Mouse (Mus musculus) CD4-positive, CD25-positive, alpha-beta regulatory T cell, adult 4 months (primary cell): ENCODE results near the gene Rassf6. TPM values are rescaled to one million over a fixed set of nuclear protein-coding genes. Genes with fewer than 3 reads are reported as not detected.
A peak's percentile ranks its signal among the peaks of the same experiment; 100 is the strongest.

Source experiments
- ATAC-seq: one replicate; pipeline ENCODE4 v1.8.0; 2017
- polyA plus RNA-seq, 2 experiments: library from polyadenylated mRNA; unstranded; fragments of 100-300 nt; shearing (Covaris generic); gene quantifications; one replicate each; pipeline ENCODE4 v1.2.1; 2017

Rassf6 gene
- 1 to 10 TPM; 2.0 to 2.9 TPM for polyA plus RNA-seq

DNA sequence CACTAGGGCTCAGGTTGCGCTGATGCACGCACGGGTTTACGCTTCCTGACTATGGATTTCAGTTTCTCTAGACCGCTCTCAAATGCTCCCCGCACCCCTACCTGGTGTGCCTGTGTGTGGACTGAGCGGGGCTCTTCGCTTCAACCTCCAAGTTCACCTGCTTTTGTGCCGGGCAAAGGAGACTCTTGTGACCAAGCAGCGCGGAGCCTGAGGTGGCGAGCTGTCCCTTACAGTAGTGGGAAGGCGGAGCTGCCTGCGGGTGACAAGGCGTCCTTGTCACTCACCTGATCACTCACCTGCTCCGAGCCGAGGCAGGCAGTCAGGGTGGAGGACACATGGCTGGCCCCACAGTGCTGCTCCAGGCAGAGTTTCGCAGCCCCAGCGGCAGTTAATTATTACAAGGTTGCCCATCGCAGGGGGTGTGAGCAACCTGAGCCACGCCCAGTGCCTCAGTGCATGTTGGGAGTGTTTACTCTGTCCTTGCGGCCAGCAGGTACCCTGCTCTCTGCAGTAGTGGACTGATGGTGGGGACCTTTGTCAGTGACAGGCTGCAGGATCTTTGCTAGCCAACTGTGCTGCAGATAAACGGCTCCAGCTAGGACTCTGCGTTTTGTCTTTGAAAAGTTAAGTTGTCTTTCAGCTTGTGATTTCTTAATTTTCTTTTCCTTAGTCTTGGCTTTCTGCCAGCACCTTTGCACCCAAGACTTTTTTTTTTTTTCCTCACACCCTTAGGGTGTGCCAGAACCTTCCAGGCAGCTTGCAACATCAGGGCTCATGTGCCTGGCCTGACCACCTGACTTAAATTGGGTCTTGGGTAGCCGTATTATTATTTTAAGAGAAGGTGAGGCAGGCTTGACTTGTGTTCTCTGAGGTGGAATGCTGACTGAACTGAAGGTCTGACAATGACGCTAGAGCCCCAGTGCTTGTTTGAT, at the start of gene Rassf6:
TSS of gene Rassf6 (minus strand) at position 372 of the 932 bp plus-strand sequence.
- peak; percentile 45 for ATAC-seq

DNA sequence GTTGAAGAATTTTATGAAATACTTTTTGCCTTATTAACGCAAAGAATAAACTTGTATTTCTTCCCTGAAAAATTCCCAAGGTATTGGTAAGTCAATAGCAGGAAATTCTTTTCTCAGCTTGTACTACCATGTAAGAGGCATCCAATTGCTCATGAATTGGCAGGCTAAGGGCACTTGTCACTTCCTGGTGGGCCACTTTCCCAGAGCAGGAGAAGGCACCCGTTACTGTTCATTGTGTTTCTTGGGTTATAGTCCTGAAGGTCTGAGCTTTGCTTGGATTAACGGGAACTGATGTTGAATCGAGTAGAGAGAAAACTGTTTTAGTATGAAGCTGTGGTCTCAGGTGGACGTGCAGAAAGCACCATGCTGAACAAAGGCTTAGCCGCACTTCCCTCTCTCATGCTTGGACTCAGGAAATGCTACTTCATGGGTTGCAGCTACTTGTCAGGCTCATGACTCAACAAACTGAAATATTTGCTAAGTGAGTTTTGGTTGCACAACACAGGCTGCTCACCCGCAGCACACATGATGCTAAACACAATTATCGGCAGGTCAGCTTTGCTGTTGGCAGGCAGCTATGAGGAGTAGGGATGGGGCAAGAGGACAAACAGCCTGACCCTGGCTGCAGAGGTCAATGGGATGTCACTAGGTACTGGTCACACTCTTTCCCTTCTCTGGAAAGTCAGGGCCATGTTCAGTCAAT, 49.1 kb upstream of the Rassf6 start:
- no peak for ATAC-seq

GRCm38 (mm10) chr5:90687913-90688312, 47.5 kb upstream of the Rassf6 start:
- ATAC-seq: no peak

DNA sequence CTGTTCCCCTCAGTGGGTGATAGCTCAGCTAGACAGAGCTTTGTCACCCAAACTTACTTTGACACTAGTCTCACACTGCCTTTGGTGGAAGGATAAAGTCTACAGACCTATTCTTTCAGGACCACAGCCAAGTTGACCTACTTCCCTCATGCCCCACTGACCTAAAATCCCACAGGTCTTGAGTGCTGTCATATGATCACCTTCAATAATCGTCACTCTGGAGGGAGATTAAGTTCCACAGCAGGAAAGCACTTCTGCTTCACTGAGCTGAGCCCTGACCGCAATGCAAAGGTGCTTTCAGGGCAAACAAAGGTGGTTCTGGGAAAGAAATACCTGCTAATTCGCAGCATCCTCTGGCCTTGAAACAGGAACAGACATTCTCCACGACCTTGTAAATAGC, 44.5 kb upstream of the Rassf6 start:
- ATAC-seq: no peak

- ATAC-seq: no peak
These were observed 41.4 kb upstream of the Rassf6 start for GRCm38 (mm10) chr5:90681842-90682241.

DNA sequence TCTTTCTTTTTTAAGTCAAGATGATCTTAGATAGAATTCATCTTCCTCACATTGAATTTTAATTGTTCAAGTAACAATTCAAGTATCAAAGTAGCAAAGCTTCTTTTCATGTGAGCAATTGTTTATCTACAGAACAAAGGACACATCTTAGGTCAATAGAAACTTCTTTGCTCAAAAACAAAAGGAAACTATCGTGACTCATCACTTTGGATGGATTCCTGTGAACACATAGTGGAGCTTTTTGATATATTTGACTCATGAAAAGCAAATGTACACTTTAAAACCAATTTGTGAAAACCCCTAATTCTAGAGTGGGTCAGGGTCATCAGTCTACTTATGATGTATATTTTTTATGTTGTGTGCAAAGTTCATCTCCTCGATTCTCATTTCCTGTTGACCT, 37.1 kb upstream of the Rassf6 start:
- ATAC-seq: peak; percentile 58

- no peak for ATAC-seq
These were observed 21.4 kb upstream of the Rassf6 start for GRCm38 (mm10) chr5:90661852-90662251.

- peak; percentile 86 for ATAC-seq
These were observed 21.0 kb upstream of the Rassf6 start for GRCm38 (mm10) chr5:90661436-90661835.

- ATAC-seq: no peak
These were observed 20.0 kb upstream of the Rassf6 start for GRCm38 (mm10) chr5:90660411-90660810.

GRCm38 (mm10) chr5:90656681-90657080, 16.2 kb upstream of the Rassf6 start:
- ATAC-seq: no peak

GRCm38 (mm10) chr5:90655891-90656290, 15.4 kb upstream of the Rassf6 start:
- no peak for ATAC-seq

DNA sequence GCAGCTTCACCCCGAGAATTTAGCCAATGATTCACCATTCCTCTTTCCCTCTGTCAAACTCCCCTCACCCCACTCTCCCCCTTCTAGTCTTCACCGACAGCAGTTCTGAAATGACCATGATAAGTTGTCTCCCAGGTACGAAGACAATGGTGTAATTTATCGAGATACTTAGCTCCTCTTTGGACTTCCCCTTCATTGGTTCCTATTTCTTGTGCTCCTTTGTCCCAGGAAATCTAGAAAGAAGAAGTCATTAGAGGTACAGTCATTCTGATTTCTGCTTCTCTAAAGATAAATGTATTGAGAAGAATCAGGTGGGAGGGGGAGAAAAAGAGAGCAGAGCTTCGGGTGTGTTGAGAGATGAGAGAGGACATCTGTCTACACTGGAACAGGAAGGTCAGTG, 14.3 kb upstream of the Rassf6 start:
- no peak for ATAC-seq

- peak; percentile 62 for ATAC-seq
These were observed 12.3 kb upstream of the Rassf6 start for GRCm38 (mm10) chr5:90652724-90653123.

GRCm38 (mm10) chr5:90650466-90651150, 10.2 kb upstream of the Rassf6 start:
- no peak for ATAC-seq

GRCm38 (mm10) chr5:90647473-90647872, 7.0 kb upstream of the Rassf6 start:
- no peak for ATAC-seq

DNA sequence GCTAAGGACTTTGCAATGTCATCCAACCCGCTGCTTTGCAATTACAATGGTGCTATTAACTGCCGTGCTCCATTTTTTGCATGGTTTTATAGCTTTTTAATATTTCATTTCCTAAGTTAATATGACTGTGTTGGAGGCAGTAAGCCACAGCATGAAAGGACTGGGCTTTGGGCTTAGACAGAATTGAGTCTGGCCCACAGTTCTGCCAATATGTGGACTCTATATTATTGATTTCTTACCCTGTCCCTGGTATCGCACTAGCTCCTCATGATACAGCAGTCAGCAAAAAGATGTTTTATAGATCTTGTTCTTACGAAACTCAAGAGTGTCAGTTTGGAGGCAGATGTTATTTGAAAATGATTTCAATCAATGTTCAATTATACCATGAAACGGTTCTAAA, 5.9 kb upstream of the Rassf6 start:
- ATAC-seq: no peak

GRCm38 (mm10) chr5:90645579-90645978, 5.1 kb upstream of the Rassf6 start:
- no peak for ATAC-seq

- no peak for ATAC-seq
These were observed 757 bp upstream of the Rassf6 start for GRCm38 (mm10) chr5:90641218-90641610.

DNA sequence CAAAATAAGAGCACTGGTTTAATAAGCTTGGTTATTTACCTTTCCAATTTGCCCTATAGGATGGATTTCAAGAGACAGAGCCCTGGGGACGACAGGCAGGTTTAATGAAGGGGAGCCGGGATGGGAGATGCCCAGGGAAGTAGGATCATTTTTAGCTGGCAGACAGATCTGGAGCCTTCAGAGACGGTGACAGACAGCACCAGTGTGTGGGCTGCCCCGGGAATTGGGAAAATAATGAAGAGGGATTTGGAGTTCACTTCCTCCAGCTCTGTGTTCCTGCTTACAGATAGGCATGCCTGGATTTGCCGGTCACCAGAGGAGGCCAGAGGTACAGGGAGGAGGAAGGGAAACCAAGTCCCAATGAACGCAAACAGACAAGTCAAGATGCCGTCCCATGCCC, 5.6 kb downstream of the Rassf6 start:
- no peak for ATAC-seq

GRCm38 (mm10) chr5:90628530-90628929, 11.9 kb downstream of the Rassf6 start:
- ATAC-seq: no peak

DNA sequence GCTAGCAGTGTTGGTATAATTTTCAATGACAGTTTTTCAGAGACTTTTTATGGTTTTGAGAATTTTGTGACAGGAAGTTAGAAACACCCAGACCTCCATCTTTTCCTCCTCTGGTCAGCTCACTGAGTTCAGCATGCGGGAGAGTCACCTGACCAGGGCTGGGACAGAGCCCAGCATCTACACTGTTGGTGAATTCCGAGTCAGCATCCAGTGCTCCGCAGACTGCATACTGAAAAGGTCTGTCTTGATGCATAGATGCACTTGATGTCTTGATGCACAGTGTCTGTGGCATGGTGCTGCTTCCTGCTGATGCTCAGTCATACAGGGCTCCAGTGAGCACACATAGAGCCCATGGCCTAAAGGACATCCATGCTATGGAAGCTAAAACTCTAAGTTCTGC, 12.4 kb downstream of the Rassf6 start:
- ATAC-seq: no peak

DNA sequence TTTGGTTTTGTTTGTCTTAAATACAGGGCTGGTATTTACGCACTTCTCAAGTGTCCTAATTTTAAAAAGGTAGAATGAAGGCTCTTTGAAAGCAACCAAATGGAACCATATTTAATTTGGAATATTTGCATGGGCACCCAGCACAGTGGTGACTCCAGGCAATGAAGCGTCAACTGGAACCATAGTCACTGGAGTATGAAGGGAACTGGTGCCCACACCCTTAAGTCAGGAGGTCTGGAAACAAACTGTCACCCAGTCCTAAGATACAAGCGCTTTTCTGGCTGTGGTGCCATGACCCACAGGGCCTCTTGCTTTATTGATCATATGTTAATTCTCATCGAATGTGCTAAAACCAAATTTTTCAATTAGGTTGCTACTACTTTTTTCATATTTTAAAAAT, 13.0 kb downstream of the Rassf6 start:
- no peak for ATAC-seq

DNA sequence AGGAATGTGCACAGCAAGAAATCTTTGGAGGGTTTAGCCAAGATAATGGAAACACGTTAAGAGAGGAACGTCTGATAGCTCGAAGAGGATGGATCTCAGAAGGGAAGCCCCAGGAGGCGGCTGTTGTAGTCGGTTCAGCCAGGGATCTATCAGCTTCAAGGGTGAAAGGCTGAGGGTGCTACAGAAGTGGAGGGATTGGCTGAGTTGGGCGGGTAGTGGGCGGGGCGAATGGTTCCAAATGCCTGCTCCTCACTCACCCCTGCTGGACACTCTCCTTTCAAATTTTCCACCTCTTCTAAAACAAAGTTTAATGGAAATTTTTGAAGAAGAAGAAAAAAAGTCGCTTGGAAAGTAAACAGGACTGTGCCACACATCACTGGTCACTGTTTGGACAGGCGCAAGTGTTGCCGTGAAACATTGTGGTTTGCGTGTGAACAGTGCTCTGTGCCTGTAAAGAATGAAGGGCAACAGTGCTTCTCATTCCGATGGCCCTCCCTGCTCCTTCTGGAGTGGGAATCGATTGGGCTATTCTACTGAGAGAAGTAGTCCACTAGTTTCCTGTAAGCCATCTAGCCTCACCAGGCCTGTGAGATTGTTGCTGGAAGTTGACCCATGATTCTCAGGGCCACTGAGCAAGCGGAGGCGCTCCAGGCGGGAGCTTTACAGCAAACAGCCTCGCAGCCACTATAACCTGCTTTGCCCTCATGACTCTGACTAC, 15.6 kb downstream of the Rassf6 start:
- ATAC-seq: no peak
